8 mouse cellular contexts compared by ENCODE assay signal in the genomic region with DNA sequence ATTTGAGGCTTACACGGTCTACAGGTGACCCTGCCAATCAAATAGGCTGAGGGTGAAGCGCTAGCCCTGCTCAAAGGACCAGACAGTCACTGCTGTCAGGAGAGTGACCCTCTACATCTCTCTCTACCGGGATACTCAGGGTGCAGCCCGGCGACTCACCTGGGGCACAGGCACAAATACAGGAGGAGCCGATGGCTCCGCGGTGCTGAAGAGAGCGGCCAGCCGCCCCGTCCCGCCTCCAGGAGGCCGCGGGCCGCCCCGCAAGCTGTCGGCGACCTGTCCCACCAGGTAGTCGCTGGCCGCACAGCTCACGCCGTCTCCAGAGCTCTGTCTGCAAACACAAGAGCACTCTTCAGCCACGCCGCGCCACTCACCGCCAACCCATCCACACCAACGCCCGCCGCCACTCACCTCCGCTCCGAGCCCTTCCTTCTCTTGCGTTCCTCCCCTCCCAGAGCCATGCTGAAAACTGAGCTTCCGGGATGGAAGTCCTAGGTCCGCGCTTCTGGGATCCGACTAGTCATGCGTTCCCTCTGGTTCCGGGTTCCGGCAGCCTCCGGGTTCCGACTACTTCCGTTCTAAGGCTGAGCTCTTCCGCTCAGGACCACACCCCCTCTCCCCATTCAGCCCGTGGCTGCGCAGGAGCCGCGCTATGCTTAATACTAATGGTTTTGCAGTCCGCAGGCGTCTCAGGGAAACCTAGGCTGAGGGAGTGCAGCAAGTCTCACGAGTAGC. TPM values are rescaled to one million over a fixed set of nuclear protein-coding genes. Genes with fewer than 3 reads are reported as not detected.
DNase-seq lines count a peak whose midpoint lies in the region; ATAC-seq and TF ChIP-seq lines count a peak whose summit lies in the region.

Rbm34 (minus strand) TSS at position 493 of the 735 bp plus-strand sequence.

- peak; percentile 97 for ATAC-seq in embryonic facial prominence, embryonic 13.5 days (ENCODE audit: insufficient number of reproducible peaks, insufficient read depth, low FRiP score, low TSS enrichment, low read depth)
- ATAC-seq in limb, embryonic 13.5 days (ENCODE audit: low FRiP score, low read depth), result peak; percentile 97
- peak; percentile 97 for ATAC-seq in midbrain, embryonic 16.5 days

- peaks cover 32% of the 10 kb centered on the region for H3K36me3 ChIP-seq in embryonic facial prominence, embryonic 13.5 days
- H3K36me3 ChIP-seq in heart, adult 2 months (ENCODE audit: control insufficient read depth, insufficient read depth, low read length), result no peaks in the 10 kb centered on the region
- peaks cover 34% of the 10 kb centered on the region for H3K36me3 ChIP-seq in limb, embryonic 13.5 days
- 0 out of 2 replicates have a peak, but pooled peaks cover 6% of the 10 kb centered on the region for H3K36me3 ChIP-seq in midbrain, embryonic 16.5 days (ENCODE audit: control insufficient read depth, insufficient read depth, low read length)

- no peak for TF ChIP-seq CTCF in heart, adult 2 months (IDR thresholded peaks at IDR 0.05)

- H3K9me3 ChIP-seq in embryonic facial prominence, embryonic 13.5 days, result no peaks in the 10 kb centered on the region
- H3K9me3 ChIP-seq in limb, embryonic 13.5 days, result no peaks in the 10 kb centered on the region
- H3K9me3 ChIP-seq in midbrain, embryonic 16.5 days (replicated peaks; ENCODE audit: control insufficient read depth, low read length, poor library complexity, severe bottlenecking), result no peaks in the 10 kb centered on the region

- peak; percentile 83 for TF ChIP-seq POLR2A in heart, adult 2 months (IDR thresholded peaks at IDR 0.05; ENCODE audit: insufficient read depth, low read depth, low read length)

- peak within 1 kb of the TSS; percentile 99 for H3K4me3 ChIP-seq in embryonic facial prominence, embryonic 13.5 days
- peak within 1 kb of the TSS; percentile 78 for H3K4me3 ChIP-seq in heart, adult 2 months
- peak within 1 kb of the TSS; percentile 96 for H3K4me3 ChIP-seq in limb, embryonic 13.5 days
- H3K4me3 ChIP-seq in midbrain, embryonic 16.5 days (ENCODE audit: low read depth, low read length), result peak within 1 kb of the TSS; percentile 66

- peak within 1 kb of the TSS; percentile 87 for H3K27ac ChIP-seq in embryonic facial prominence, embryonic 13.5 days
- H3K27ac ChIP-seq in heart, adult 2 months, result peak within 1 kb of the TSS; percentile 70
- H3K27ac ChIP-seq in limb, embryonic 13.5 days, result peak within 1 kb of the TSS; percentile 81
- H3K27ac ChIP-seq in midbrain, embryonic 16.5 days (ENCODE audit: low read length), result peak within 1 kb of the TSS; percentile 90

- peak; percentile 94 for DNase-seq in 3134 (ENCODE audit: extremely low read depth, insufficient read length, low spot score)
- peak; percentile 93 to 94 for DNase-seq in adrenal gland, postnatal 36 days
- DNase-seq in heart, adult 2 months, result peak; percentile 92 to 94
- peak; percentile 93 to 95 for DNase-seq in kidney, adult 8-10 months
- peak; percentile 90 to 92 for DNase-seq in spleen, postnatal 10 days (ENCODE audit: low spot score in 2 of 2)

- intact Hi-C loops in heart, adult 2 months (cut with DNase I), result loop anchor here (1.0 kb wide), 1 partner anchor 25 kb away; the partner anchor contains the start of gene Tomm20

- peak within 1 kb of the TSS; percentile 88 for H3K4me2 ChIP-seq in embryonic facial prominence, embryonic 13.5 days
- H3K4me2 ChIP-seq in limb, embryonic 13.5 days (replicated peaks), result peak within 1 kb of the TSS; percentile 86
- H3K4me2 ChIP-seq in midbrain, embryonic 16.5 days (ENCODE audit: low read length), result peak within 1 kb of the TSS; percentile 93

- H3K79me2 ChIP-seq in heart, adult 2 months (replicated peaks; ENCODE audit: control insufficient read depth, insufficient read depth, low read length), result no peaks in the 10 kb centered on the region

- peaks cover 9% of the 10 kb centered on the region for H3K4me1 ChIP-seq in embryonic facial prominence, embryonic 13.5 days
- peaks cover 2% of the 10 kb centered on the region for H3K4me1 ChIP-seq in heart, adult 2 months (ENCODE audit: control insufficient read depth, insufficient read depth, low read length)
- peaks cover 5% of the 10 kb centered on the region for H3K4me1 ChIP-seq in limb, embryonic 13.5 days
- H3K4me1 ChIP-seq in midbrain, embryonic 16.5 days (ENCODE audit: control insufficient read depth, insufficient read depth, low read length), result peaks cover 11% of the 10 kb centered on the region

- under 1% methylated on average over 50 of the region's 50 CpGs for WGBS in embryonic facial prominence, embryonic 13.5 days
- under 1% methylated on average over 49 of the region's 50 CpGs for WGBS in heart, adult 2 months
- WGBS in limb, embryonic 13.5 days, result under 1% methylated on average over 50 of the region's 50 CpGs
- under 1% methylated on average over 49 of the region's 50 CpGs for WGBS in midbrain, embryonic 16.5 days

- TF ChIP-seq EP300 in heart, adult 2 months (IDR thresholded peaks at IDR 0.05; ENCODE audit: insufficient read depth, low read depth, low read length), result peak; percentile 90

- no peaks in the 10 kb centered on the region for H3K27me3 ChIP-seq in embryonic facial prominence, embryonic 13.5 days
- no peaks in the 10 kb centered on the region for H3K27me3 ChIP-seq in heart, adult 2 months (ENCODE audit: control insufficient read depth, insufficient read depth, low read length)
- no peaks in the 10 kb centered on the region for H3K27me3 ChIP-seq in limb, embryonic 13.5 days
- no peaks in the 10 kb centered on the region for H3K27me3 ChIP-seq in midbrain, embryonic 16.5 days (ENCODE audit: control insufficient read depth, insufficient read depth, low read depth, low read length)

- H3K9ac ChIP-seq in embryonic facial prominence, embryonic 13.5 days, result peak within 1 kb of the TSS; percentile 89
- H3K9ac ChIP-seq in heart, adult 2 months (ENCODE audit: low read depth, low read length), result peak within 1 kb of the TSS; percentile 87
- peak within 1 kb of the TSS; percentile 91 for H3K9ac ChIP-seq in limb, embryonic 13.5 days
- H3K9ac ChIP-seq in midbrain, embryonic 16.5 days (ENCODE audit: low read depth, low read length), result peak within 1 kb of the TSS; percentile 73

RNA-seq across cellular contexts. Expression of gene Rbm34, which starts in this region (rescaled TPM):
- 10 to 100 TPM; 13.1 to 14.2 TPM for total RNA-seq in adrenal gland, postnatal 36 days (2021)
- 25.3 and 31.7 TPM in 2 replicates for polyA plus RNA-seq in embryonic facial prominence, embryonic 13.5 days (2015; fragmentation: Nextera tagmentation; extraction: Ambion mirVana)
- 1 to 10 TPM; 2.8 to 4.1 TPM for total RNA-seq in heart, adult 2 months (2021)
- polyA plus RNA-seq in heart, adult 2 months (2012; rRNA removed), result 0.90 and 1.2 TPM in 2 replicates
- 26.6 and 29.3 TPM in 2 replicates for polyA plus RNA-seq in limb, embryonic 13.5 days (2015; fragmentation: Nextera tagmentation; extraction: Ambion mirVana)
- polyA plus RNA-seq in midbrain, embryonic 16.5 days (2015; fragmentation: Nextera tagmentation; extraction: Ambion mirVana), result 21.4 and 26.2 TPM in 2 replicates

Comparison
In these comparisons a context has a peak if more than half of its experiments do, and no peak if none do; other contexts are left out.
1. Peak in every context shown above with its lines: DNase-seq, ATAC-seq, H3K4me3 ChIP-seq and H3K27ac ChIP-seq.
2. RNA of gene Rbm34 (polyA plus RNA-seq): 25.3 to 31.7 TPM in embryonic facial prominence, embryonic 13.5 days, 26.6 to 29.3 TPM in limb, embryonic 13.5 days and 21.4 to 26.2 TPM in midbrain, embryonic 16.5 days; 0.90 to 1.2 TPM in heart, adult 2 months; every median in the first group is over 10 times any median in the second.